Mouse (Mus musculus) heart, embryonic 11.5 days (tissue): ENCODE data around the gene Gm20388. TPM values are rescaled to one million over a fixed set of nuclear protein-coding genes. Genes with fewer than 3 reads are reported as not detected.

Source experiments
- ATAC-seq: fragments of 200-750 bp; cut with Nextera tagmentation; replicated peaks from 2 replicates; pipeline ENCODE4 v1.8.0; 2017; ENCODE audit warnings: moderate library complexity; ENCODE audit not compliant: insufficient number of reproducible peaks, low FRiP score, low TSS enrichment
- H3K27ac ChIP-seq: fragments of 300-500 bp; sonication (generic); 2 replicates; pipeline ENCODE4 v1.5.1; 2014; ENCODE audit warnings: mild to moderate bottlenecking, low read depth, low read length
- H3K27me3 ChIP-seq: fragments of 300-500 bp; sonication (generic); 2 replicates; pipeline ENCODE4 v1.6.1; 2014; ENCODE audit warnings: mild to moderate bottlenecking, low read length, mixed read lengths; ENCODE audit not compliant: control insufficient read depth, insufficient read depth
- H3K36me3 ChIP-seq: fragments of 300-500 bp; sonication (generic); 2 replicates; pipeline ENCODE4 v1.6.1; 2014; ENCODE audit warnings: mild to moderate bottlenecking, low read length, moderate library complexity, mixed read lengths; ENCODE audit not compliant: control insufficient read depth, insufficient read depth
- H3K4me1 ChIP-seq: fragments of 300-500 bp; sonication (generic); 2 replicates; pipeline ENCODE4 v1.6.1; 2014; ENCODE audit warnings: low read length; ENCODE audit not compliant: control insufficient read depth, insufficient read depth
- H3K4me2 ChIP-seq: fragments of 300-500 bp; sonication (generic); 2 replicates; pipeline ENCODE4 v1.6.1; 2014; ENCODE audit warnings: mild to moderate bottlenecking, moderate library complexity
- H3K4me3 ChIP-seq: fragments of 300-500 bp; sonication (generic); 2 replicates; pipeline ENCODE4 v1.5.1; 2014; ENCODE audit warnings: low read depth, low read length
- H3K9ac ChIP-seq: fragments of 300-500 bp; sonication (generic); 2 replicates; pipeline ENCODE4 v1.6.1; 2014; ENCODE audit warnings: mild to moderate bottlenecking, low read depth, low read length, moderate library complexity
- H3K9me3 ChIP-seq: fragments of 300-500 bp; sonication (generic); replicated peaks from 2 replicates; pipeline ENCODE4 v1.6.1; 2016; ENCODE audit warnings: low read length; ENCODE audit not compliant: control insufficient read depth
- WGBS: fragments of 180-500 bp; shearing (Covaris S2); extraction: QIAGEN DNeasy Blood & Tissue Kit; methylation state at CpG from one replicate; pipeline ENCODE4 v1.1.7; 2014; ENCODE audit not compliant: insufficient replicate concordance; 5-methylcytosine and 5-hydroxymethylcytosine counted together
- polyA plus RNA-seq: library from polyadenylated mRNA; unstranded; fragments of >200 nt; fragmentation: Nextera tagmentation; extraction: Ambion mirVana; gene quantifications from 2 replicates; pipeline ENCODE4 v1.2.1, GENCODE M21; 2014

The Gm20388 gene
- polyA plus RNA-seq, 1 experiment from 2014 or later = 6.4 TPM

GRCm38 (mm10) chr8:120343582-120343981, 432.9 kb downstream of the Gm20388 start:
- no peak overlapping the region for H3K27ac ChIP-seq
- no peak for ATAC-seq
- 78% methylated on average over 12 of the region's 12 CpGs for WGBS
- H3K4me1 ChIP-seq = peaks cover 41% of the 10 kb centered on the region
- H3K4me2 ChIP-seq = no peak overlapping the region
- H3K36me3 ChIP-seq = no peaks in the 10 kb centered on the region
- no peaks in the 10 kb centered on the region for H3K27me3 ChIP-seq
- H3K4me3 ChIP-seq = no peak overlapping the region
- H3K9me3 ChIP-seq = no peaks in the 10 kb centered on the region; the same call in 1 of the 2 replicates
- H3K9ac ChIP-seq = no peak overlapping the region

DNA sequence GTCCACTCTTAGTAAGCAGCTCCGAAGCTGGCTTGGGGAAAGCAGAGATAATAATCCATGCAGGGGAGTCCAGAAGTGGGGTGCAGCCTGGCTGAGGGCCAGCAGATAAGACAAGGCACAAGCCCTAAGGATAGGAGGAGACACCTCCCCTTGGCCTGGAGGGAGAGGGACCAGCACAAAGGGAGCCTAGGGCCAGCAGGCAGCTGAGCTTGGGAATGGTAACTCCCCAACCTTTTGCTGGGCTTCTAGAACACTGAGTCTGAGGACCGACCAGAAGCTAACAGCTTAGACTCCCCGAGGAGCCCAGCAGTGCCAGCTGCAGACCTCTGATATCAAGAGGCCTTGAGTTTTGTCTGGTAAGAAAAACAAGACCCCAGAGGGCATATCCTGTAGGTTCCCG, 433.5 kb downstream of the Gm20388 start:
- ATAC-seq = no peak
- no peaks in the 10 kb centered on the region for H3K36me3 ChIP-seq
- 18% methylated on average over 4 of the region's 4 CpGs for WGBS
- H3K4me1 ChIP-seq = peaks cover 41% of the 10 kb centered on the region
- no peaks in the 10 kb centered on the region for H3K27me3 ChIP-seq
- peak overlapping the region; percentile 29; the same call in 1 of the 2 replicates for H3K27ac ChIP-seq
- H3K4me2 ChIP-seq = no peak overlapping the region
- no peaks in the 10 kb centered on the region for H3K9me3 ChIP-seq
- 0 out of 2 replicates have a peak overlapping the region, but pooled peaks have one; percentile 46 for H3K9ac ChIP-seq
- no peak overlapping the region for H3K4me3 ChIP-seq

GRCm38 (mm10) chr8:120344583-120344982, 433.9 kb downstream of the Gm20388 start:
- no peak for ATAC-seq
- no peak overlapping the region for H3K9ac ChIP-seq
- WGBS = 41% methylated on average over 13 of the region's 13 CpGs

GRCm38 (mm10) chr8:120347734-120348341, 437.2 kb downstream of the Gm20388 start:
- Histone ChIP-seq H3K4me1 (peaks cover 33% of the 10 kb centered on the region), H3K9ac (no peak overlapping the region), H3K9me3 (no peaks in the 10 kb centered on the region), H3K36me3 (no peaks in the 10 kb centered on the region), H3K4me2 (no peak overlapping the region), H3K27ac (no peak overlapping the region), H3K4me3 (no peak overlapping the region), H3K27me3 (no peaks in the 10 kb centered on the region)
- WGBS = 77% methylated on average over 21 of the region's 21 CpGs
- no peak for ATAC-seq

More at GRCm38 (mm10) chr8:120344583-120344982, 433.9 kb downstream of the Gm20388 start:
- Histone ChIP-seq H3K4me2 (no peak overlapping the region), H3K9me3 (no peaks in the 10 kb centered on the region), H3K27ac (peak overlapping the region; percentile 29; the same call in 1 of the 2 replicates), H3K27me3 (no peaks in the 10 kb centered on the region), H3K4me3 (no peak overlapping the region), H3K36me3 (no peaks in the 10 kb centered on the region), H3K4me1 (peaks cover 38% of the 10 kb centered on the region)

DNA sequence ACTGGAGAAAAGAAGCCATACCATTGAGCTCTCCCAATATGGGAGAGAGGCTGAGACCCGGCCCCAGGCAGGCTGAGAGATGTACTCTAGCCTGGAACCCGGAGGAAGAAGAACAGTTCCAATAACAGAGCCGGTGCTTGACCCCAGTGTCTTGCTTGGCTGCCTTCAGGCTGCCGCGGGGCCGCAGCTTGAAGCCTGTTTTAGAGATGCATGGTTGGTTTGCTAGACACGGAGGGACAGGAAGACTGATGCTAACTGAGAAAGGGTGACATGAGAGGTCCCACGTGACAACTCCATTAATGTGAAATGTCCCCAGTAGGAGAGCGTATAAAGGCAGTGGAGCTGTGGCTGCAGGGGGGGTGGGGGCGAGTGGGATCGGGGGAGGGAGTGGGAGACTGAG, 438.3 kb downstream of the Gm20388 start:
- WGBS = 53% methylated on average over 11 of the region's 11 CpGs
- Histone ChIP-seq H3K4me2 (no peak overlapping the region), H3K9ac (no peak overlapping the region; the same call in 1 of the 2 replicates), H3K4me1 (peaks cover 26% of the 10 kb centered on the region), H3K27ac (no peak overlapping the region), H3K4me3 (no peak overlapping the region), H3K36me3 (no peaks in the 10 kb centered on the region), H3K27me3 (no peaks in the 10 kb centered on the region), H3K9me3 (no peaks in the 10 kb centered on the region)
- ATAC-seq = no peak

- no peak for ATAC-seq
- Histone ChIP-seq H3K36me3 (no peaks in the 10 kb centered on the region), H3K9ac (no peak overlapping the region), H3K27ac (no peak overlapping the region), H3K4me2 (no peak overlapping the region), H3K27me3 (no peaks in the 10 kb centered on the region), H3K9me3 (no peaks in the 10 kb centered on the region), H3K4me1 (peaks cover 8% of the 10 kb centered on the region), H3K4me3 (no peak overlapping the region)
- WGBS = 61% methylated on average over 7 of the region's 7 CpGs
These were observed 440.9 kb downstream of the Gm20388 start for GRCm38 (mm10) chr8:120351332-120352071.

- Histone ChIP-seq H3K27me3 (no peaks in the 10 kb centered on the region), H3K9ac (no peak overlapping the region), H3K9me3 (no peaks in the 10 kb centered on the region), H3K4me2 (no peak overlapping the region), H3K36me3 (no peaks in the 10 kb centered on the region), H3K4me1 (peaks cover 4% of the 10 kb centered on the region), H3K27ac (no peak overlapping the region), H3K4me3 (no peak overlapping the region)
- 72% methylated on average over 10 of the region's 10 CpGs for WGBS
- no peak for ATAC-seq
These were observed 441.5 kb downstream of the Gm20388 start for GRCm38 (mm10) chr8:120352096-120352495.

DNA sequence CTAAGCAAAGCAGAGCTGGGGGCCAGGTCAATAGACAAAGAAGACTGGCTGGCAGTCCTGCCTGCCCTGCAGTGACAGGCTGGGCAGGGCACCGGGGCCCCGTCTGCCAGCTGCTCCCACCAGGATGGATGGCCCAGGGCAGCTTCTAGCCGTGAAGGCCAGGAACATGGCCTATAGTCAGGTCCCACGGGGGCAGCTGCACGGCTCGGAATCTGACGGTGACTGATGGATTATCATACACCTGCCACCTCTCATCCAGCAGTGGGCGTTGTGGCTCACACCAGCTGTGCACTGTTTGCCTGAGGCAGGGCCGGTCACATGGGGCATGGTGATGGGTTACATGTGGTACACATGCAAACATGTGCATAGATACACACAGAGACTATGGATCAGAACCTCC, 445.4 kb downstream of the Gm20388 start:
- peaks cover 5% of the 10 kb centered on the region; the same call in 1 of the 2 replicates for H3K4me1 ChIP-seq
- H3K9me3 ChIP-seq = no peaks in the 10 kb centered on the region
- H3K9ac ChIP-seq = no peak overlapping the region
- ATAC-seq = no peak
- H3K27ac ChIP-seq = no peak overlapping the region
- H3K36me3 ChIP-seq = no peaks in the 10 kb centered on the region
- no peak overlapping the region for H3K4me3 ChIP-seq
- no peaks in the 10 kb centered on the region for H3K27me3 ChIP-seq
- WGBS = 72% methylated on average over 9 of the region's 9 CpGs
- H3K4me2 ChIP-seq = no peak overlapping the region
